Mouse (Mus musculus): ENCODE measurements around the gene Grm4.

- TF ChIP-seq CTCF (IDR thresholded peaks at IDR 0.05; ENCODE audit: insufficient read depth, low read length) (no peak), POLR2A (IDR thresholded peaks at IDR 0.05; ENCODE audit: borderline replicate concordance, extremely low read depth, low read depth, low read length) (no peak)
Measured at GRCm38 (mm10) chr17:27508002-27508401, 13.2 kb downstream of the Grm4 start.

All from lung, adult 2 months (tissue).